Mouse (Mus musculus): ENCODE measurements around the gene Pla2g2e. TPM values are rescaled to one million over a fixed set of nuclear protein-coding genes. Genes with fewer than 3 reads are reported as not detected.

Gene Pla2g2e
- polyA plus RNA-seq, 2 experiments: not detected

DNA sequence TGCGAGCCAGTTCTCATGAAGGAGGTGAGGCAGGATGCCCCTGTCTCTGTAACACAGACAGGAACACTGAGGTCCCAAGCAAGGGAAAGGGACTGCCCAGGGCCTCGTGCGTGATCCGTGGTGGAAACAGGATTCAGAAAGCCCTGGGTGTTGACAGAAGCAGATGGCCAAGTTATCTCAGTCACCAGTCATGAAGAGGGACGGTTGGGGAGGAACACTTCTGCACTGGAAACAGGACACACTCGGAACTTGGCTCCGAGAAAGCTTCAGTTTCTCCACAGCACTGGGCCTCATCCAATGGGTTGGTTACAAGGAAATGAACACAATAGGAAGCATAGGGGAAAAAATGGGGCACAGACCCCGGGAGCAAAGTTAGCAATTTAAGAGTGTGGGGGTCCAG is 1.0 kb downstream of the Pla2g2e start:
- Histone ChIP-seq H3K9me3 (ENCODE audit: control insufficient read depth, low read length) (no peaks in the 10 kb centered on the region), H3K4me3 (ENCODE audit: insufficient read depth in 1 of 2, low read depth in 2 of 2, low read length in 2 of 2) (no peak overlapping the region), H3K36me3 (replicated peaks; ENCODE audit: control insufficient read depth, insufficient read depth, low read depth) (no peaks in the 10 kb centered on the region), H3K27me3 (ENCODE audit: control insufficient read depth, insufficient read depth, low read length) (no peaks in the 10 kb centered on the region; the same call in 1 of the 2 replicates), H3K27ac (no peak overlapping the region), H3K4me2 (ENCODE audit: low read depth) (no peak overlapping the region), H3K4me1 (replicated peaks; ENCODE audit: control insufficient read depth in 2 of 2, insufficient read depth in 2 of 2, low read length in 1 of 2) (no peaks in the 10 kb centered on the region), H3K9ac (replicated peaks) (no peak overlapping the region)
- ATAC-seq (ENCODE audit: insufficient read depth) (no peak), DNase-seq (ENCODE audit: low read depth in 3 of 3, low spot score in 3 of 3) (no peak)
- WGBS (ENCODE audit: insufficient replicate concordance): 45% methylated on average over 8 of the region's 8 CpGs
- TF ChIP-seq CTCF (IDR thresholded peaks at IDR 0.05; ENCODE audit: low read depth) (no peak), EP300 (IDR thresholded peaks at IDR 0.05; ENCODE audit: low read depth) (no peak)

DNA sequence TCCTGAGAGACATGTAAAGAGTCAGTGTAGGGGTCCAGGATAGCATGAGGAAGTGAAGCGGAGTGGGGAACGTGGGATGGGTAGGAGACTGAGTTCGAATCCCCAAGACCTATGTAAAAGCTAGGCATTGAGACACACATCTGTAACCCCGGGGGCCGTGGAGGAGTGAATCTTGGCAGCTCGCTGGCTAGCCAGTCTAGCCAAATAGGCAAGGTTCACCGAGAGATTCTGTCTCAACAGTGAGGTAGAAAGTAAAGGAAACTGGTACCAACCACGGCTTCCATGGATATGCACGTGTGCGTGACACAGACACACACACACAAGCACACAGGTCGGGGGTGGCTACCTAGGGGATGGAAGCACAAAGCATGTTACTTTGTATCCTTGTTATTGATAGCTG is 2.1 kb downstream of the Pla2g2e start:
- H3K4me3 ChIP-seq (ENCODE audit: insufficient read depth in 1 of 2, low read depth in 2 of 2, low read length in 2 of 2): no peak overlapping the region
- no peaks in the 10 kb centered on the region for H3K4me1 ChIP-seq (replicated peaks; ENCODE audit: control insufficient read depth in 2 of 2, insufficient read depth in 2 of 2, low read length in 1 of 2)
- DNase-seq (ENCODE audit: low read depth in 3 of 3, low spot score in 3 of 3) (no peak), ATAC-seq (ENCODE audit: insufficient read depth) (no peak)
- 67% methylated on average over 11 of the region's 11 CpGs for WGBS (ENCODE audit: insufficient replicate concordance)
- TF ChIP-seq CTCF (IDR thresholded peaks at IDR 0.05; ENCODE audit: low read depth) (no peak), EP300 (IDR thresholded peaks at IDR 0.05; ENCODE audit: low read depth) (no peak)
- no peaks in the 10 kb centered on the region for H3K9me3 ChIP-seq (ENCODE audit: control insufficient read depth, low read length)
- H3K27me3 ChIP-seq (ENCODE audit: control insufficient read depth, insufficient read depth, low read length): no peaks in the 10 kb centered on the region; the same call in 1 of the 2 replicates
- no peak overlapping the region for H3K9ac ChIP-seq (replicated peaks)
- no peak overlapping the region for H3K4me2 ChIP-seq (ENCODE audit: low read depth)
- H3K27ac ChIP-seq: no peak overlapping the region
- no peaks in the 10 kb centered on the region for H3K36me3 ChIP-seq (replicated peaks; ENCODE audit: control insufficient read depth, insufficient read depth, low read depth)

DNA sequence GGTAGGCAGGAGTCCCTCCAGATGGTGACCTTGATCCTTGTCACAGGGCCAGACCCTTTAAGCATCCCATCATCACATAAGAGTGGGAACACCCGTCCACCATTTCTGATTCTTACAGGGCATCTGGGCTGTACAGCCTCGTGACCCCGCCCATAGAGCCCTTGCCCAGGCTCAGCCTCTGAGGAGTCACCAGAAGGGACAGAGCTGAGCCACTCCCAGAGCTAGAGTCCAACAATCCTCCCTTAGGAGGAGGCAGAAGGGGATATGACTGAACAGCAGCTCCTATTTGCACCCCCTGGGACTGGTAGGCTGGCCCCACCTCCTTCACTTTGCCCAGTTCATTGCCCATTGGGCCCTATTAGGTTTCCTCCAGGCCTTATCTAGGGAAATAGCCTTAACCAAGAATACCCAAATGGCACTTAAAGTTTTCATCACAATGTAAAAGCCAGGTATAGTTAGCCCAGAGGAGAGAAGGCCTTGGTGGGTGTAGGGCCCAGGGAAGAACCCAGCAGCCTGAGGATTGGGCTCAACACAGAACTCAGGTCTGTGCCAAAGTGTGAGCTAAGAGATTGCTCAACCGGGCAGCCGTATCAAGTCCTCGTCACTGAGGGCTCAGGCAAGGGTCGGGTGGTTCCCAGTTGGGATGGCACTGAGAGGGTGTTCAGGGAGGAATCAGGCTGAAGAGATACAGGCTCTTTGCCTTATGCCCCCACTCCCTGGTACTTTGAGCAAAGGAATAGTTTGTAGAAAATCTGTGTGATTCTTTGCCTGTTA is 3.3 kb downstream of the Pla2g2e start:
- H3K36me3 ChIP-seq (replicated peaks; ENCODE audit: control insufficient read depth, insufficient read depth, low read depth): no peaks in the 10 kb centered on the region
- ATAC-seq (ENCODE audit: insufficient read depth) (no peak), DNase-seq (ENCODE audit: low read depth in 3 of 3, low spot score in 3 of 3) (no peak)
- no peak overlapping the region for H3K9ac ChIP-seq (replicated peaks)
- no peak for TF ChIP-seq EP300 (IDR thresholded peaks at IDR 0.05; ENCODE audit: low read depth)
- no peak for TF ChIP-seq CTCF (IDR thresholded peaks at IDR 0.05; ENCODE audit: low read depth)
- H3K4me2 ChIP-seq (ENCODE audit: low read depth): no peak overlapping the region
- H3K27ac ChIP-seq: no peak overlapping the region
- H3K4me3 ChIP-seq (ENCODE audit: insufficient read depth in 1 of 2, low read depth in 2 of 2, low read length in 2 of 2): no peak overlapping the region
- H3K4me1 ChIP-seq (replicated peaks; ENCODE audit: control insufficient read depth in 2 of 2, insufficient read depth in 2 of 2, low read length in 1 of 2): no peaks in the 10 kb centered on the region
- 64% methylated on average over 7 of the region's 7 CpGs for WGBS (ENCODE audit: insufficient replicate concordance)
- no peaks in the 10 kb centered on the region; the same call in 1 of the 2 replicates for H3K27me3 ChIP-seq (ENCODE audit: control insufficient read depth, insufficient read depth, low read length)
- H3K9me3 ChIP-seq (ENCODE audit: control insufficient read depth, low read length): no peaks in the 10 kb centered on the region

DNA sequence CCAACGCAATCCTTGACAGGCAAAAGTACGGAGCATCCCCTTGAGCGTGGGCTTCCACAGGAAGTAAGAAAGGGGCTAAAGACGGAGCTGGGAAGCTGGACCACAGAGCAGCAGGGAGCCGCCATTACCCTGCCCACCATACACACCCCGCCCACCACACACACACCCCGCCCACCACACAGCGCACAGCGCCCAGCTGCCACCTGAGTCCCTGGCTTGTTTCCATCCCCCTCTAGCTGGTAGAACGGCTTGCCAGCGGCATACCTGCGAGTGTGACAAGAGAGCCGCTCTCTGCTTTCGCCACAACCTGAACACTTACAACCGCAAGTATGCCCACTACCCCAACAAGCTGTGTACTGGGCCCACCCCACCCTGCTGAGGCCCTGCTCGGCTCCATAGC is 4.4 kb downstream of the Pla2g2e start:
- no peak for ATAC-seq (ENCODE audit: insufficient read depth)
- no peak for TF ChIP-seq CTCF (IDR thresholded peaks at IDR 0.05; ENCODE audit: low read depth)
- TF ChIP-seq EP300 (IDR thresholded peaks at IDR 0.05; ENCODE audit: low read depth): no peak

DNA sequence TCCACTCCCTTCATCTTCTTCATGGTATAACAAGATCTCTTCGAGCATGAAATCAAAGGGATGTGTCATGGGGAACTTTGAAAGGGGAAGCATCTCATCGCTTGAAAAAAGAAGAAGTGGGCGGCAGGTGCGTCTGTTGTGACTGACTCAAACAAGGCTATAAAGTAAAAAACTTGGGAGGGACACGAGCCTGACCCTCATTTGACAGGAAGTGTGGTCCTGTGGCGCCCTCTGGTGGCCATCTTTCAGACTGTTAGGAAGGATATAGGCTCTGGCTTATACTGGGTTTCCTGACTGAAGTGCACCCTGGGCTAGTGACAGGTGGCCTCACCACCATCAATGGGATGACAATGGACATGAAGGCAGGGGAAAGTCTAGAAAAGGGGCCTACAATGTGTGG is 6.5 kb downstream of the Pla2g2e start:
- H3K4me1 ChIP-seq (replicated peaks; ENCODE audit: control insufficient read depth in 2 of 2, insufficient read depth in 2 of 2, low read length in 1 of 2): no peaks in the 10 kb centered on the region
- no peak overlapping the region for H3K4me3 ChIP-seq (ENCODE audit: insufficient read depth in 1 of 2, low read depth in 2 of 2, low read length in 2 of 2)
- no peaks in the 10 kb centered on the region for H3K36me3 ChIP-seq (replicated peaks; ENCODE audit: control insufficient read depth, insufficient read depth, low read depth)
- no peaks in the 10 kb centered on the region; the same call in 1 of the 2 replicates for H3K27me3 ChIP-seq (ENCODE audit: control insufficient read depth, insufficient read depth, low read length)
- TF ChIP-seq CTCF (IDR thresholded peaks at IDR 0.05; ENCODE audit: low read depth) (peak; percentile 87), EP300 (IDR thresholded peaks at IDR 0.05; ENCODE audit: low read depth) (no peak)
- WGBS (ENCODE audit: insufficient replicate concordance): 3% methylated on average over 6 of the region's 6 CpGs
- H3K9ac ChIP-seq (replicated peaks): no peak overlapping the region
- H3K9me3 ChIP-seq (ENCODE audit: control insufficient read depth, low read length): no peaks in the 10 kb centered on the region
- no peak overlapping the region for H3K4me2 ChIP-seq (ENCODE audit: low read depth)
- peak; percentile 40 to 51 (median 47) for DNase-seq (ENCODE audit: low read depth in 3 of 3, low spot score in 3 of 3)
- ATAC-seq (ENCODE audit: insufficient read depth): no peak
- H3K27ac ChIP-seq: no peak overlapping the region

More for the DNA sequence above, 4.4 kb downstream of the Pla2g2e start:
- Histone ChIP-seq H3K9me3 (ENCODE audit: control insufficient read depth, low read length) (no peaks in the 10 kb centered on the region), H3K27me3 (ENCODE audit: control insufficient read depth, insufficient read depth, low read length) (no peaks in the 10 kb centered on the region; the same call in 1 of the 2 replicates), H3K4me1 (replicated peaks; ENCODE audit: control insufficient read depth in 2 of 2, insufficient read depth in 2 of 2, low read length in 1 of 2) (no peaks in the 10 kb centered on the region), H3K27ac (no peak overlapping the region), H3K4me2 (ENCODE audit: low read depth) (no peak overlapping the region), H3K4me3 (ENCODE audit: insufficient read depth in 1 of 2, low read depth in 2 of 2, low read length in 2 of 2) (no peak overlapping the region), H3K36me3 (replicated peaks; ENCODE audit: control insufficient read depth, insufficient read depth, low read depth) (no peaks in the 10 kb centered on the region), H3K9ac (replicated peaks) (no peak overlapping the region)
- no peak for DNase-seq (ENCODE audit: low read depth in 3 of 3, low spot score in 3 of 3)
- 11% methylated on average over 16 of the region's 16 CpGs for WGBS (ENCODE audit: insufficient replicate concordance)

Data from liver, embryonic 14.5 days (tissue).